Mouse (Mus musculus): ENCODE measurements around the gene Tada2a. TPM values are rescaled to one million over a fixed set of nuclear protein-coding genes. Genes with fewer than 3 reads are reported as not detected.

The Tada2a gene
- polyA plus RNA-seq, 2 experiments = 36.9 to 56.2 TPM

DNA sequence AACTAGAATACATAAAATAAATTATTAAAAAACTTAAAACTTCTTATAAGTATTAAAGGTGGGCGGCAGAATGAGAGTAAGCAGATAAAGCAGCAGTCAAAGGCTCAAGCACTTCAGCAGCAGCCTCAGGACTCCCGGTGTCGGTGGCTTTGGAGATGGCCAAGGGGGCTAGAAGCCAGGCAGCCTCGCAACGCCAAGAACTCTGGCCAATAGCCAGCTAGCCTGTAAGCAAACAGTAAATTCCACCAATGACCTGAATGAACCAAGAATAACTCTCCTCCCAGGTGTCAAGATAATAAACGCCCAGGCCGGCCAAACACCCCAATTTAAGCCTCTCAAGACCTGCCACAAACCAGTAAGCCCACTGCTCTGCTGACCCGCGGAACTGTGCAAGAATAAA, 13.8 kb downstream of the Tada2a start:
- ATAC-seq (ENCODE audit: low FRiP score, low read depth) = no peak

DNA sequence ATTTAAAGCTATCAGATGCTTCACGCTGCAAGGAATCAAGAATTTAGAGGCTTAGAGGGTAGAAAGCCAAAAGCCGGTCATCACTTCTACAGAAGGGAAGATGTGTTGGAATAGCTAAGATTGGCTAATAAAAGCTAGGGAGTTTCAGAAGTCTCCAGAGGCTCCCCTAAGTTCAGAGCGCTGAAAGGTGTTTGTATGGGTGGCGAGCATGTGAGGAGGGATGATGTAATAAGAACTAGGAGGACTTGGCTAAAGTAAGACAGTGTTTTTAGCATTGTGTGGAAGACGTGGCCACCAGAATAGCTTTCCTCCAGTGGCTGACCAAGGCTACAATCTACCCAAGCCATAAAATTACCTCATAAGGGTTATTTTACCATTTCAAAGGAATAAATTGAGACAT, 15.8 kb downstream of the Tada2a start:
- WGBS = 88% methylated on average over 5 of the region's 5 CpGs
- no peak for DNase-seq (ENCODE audit: low spot score)
- TF ChIP-seq POLR2A (IDR thresholded peaks at IDR 0.05; ENCODE audit: borderline replicate concordance, extremely low read depth, insufficient read depth, insufficient read length) = no peak
- Histone ChIP-seq H3K4me2 (replicated peaks; ENCODE audit: low read depth, low read length, severe bottlenecking) (no peak overlapping the region), H3K9me3 (ENCODE audit: control insufficient read depth, low read length) (no peaks in the 10 kb centered on the region), H3K27ac (replicated peaks; ENCODE audit: low read depth, low read length) (no peak overlapping the region), H3K27me3 (ENCODE audit: control insufficient read depth, insufficient read depth, low read length) (no peaks in the 10 kb centered on the region), H3K9ac (ENCODE audit: low read depth, low read length, severe bottlenecking) (no peak overlapping the region), H3K4me1 (ENCODE audit: control insufficient read depth, insufficient read depth, low read length) (no peaks in the 10 kb centered on the region), H3K36me3 (ENCODE audit: control insufficient read depth, insufficient read depth, low read length) (peaks cover 63% of the 10 kb centered on the region), H3K4me3 (replicated peaks; ENCODE audit: low read length) (no peak overlapping the region)
- ATAC-seq (ENCODE audit: low FRiP score, low read depth) = no peak

More for the DNA sequence above, 13.8 kb downstream of the Tada2a start:
- no peak overlapping the region for H3K27ac ChIP-seq (replicated peaks; ENCODE audit: low read depth, low read length)
- H3K27me3 ChIP-seq (ENCODE audit: control insufficient read depth, insufficient read depth, low read length) = no peaks in the 10 kb centered on the region
- H3K36me3 ChIP-seq (ENCODE audit: control insufficient read depth, insufficient read depth, low read length) = peaks cover 63% of the 10 kb centered on the region
- no peak for DNase-seq (ENCODE audit: low spot score)
- 79% methylated on average over 9 of the region's 9 CpGs for WGBS
- H3K9me3 ChIP-seq (ENCODE audit: control insufficient read depth, low read length) = no peaks in the 10 kb centered on the region
- H3K4me3 ChIP-seq (replicated peaks; ENCODE audit: low read length) = no peak overlapping the region
- H3K9ac ChIP-seq (ENCODE audit: low read depth, low read length, severe bottlenecking) = no peak overlapping the region
- no peaks in the 10 kb centered on the region for H3K4me1 ChIP-seq (ENCODE audit: control insufficient read depth, insufficient read depth, low read length)
- no peak for TF ChIP-seq POLR2A (IDR thresholded peaks at IDR 0.05; ENCODE audit: borderline replicate concordance, extremely low read depth, insufficient read depth, insufficient read length)
- H3K4me2 ChIP-seq (replicated peaks; ENCODE audit: low read depth, low read length, severe bottlenecking) = no peak overlapping the region

DNA sequence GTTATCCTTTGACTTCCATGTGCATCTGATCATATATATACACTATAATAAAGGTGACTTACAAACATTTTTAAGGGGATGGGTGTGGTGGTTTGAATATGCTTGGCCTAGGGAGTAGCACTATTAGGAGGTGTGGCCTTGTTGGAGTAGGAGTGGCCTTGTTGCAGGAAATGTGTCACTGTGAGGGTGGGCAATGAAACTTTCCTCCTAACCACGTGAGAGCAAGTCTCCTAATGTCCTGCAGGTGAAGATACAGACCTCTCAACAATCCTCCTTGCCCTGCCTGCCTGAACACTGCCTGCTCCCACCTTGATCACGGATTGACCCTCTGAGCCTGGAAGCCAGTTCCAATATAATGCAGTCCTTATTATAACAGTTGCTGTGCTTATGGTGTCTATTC, 22.3 kb downstream of the Tada2a start:
- Histone ChIP-seq H3K27me3 (ENCODE audit: control insufficient read depth, insufficient read depth, low read length) (no peaks in the 10 kb centered on the region), H3K27ac (replicated peaks; ENCODE audit: low read depth, low read length) (no peak overlapping the region), H3K9me3 (ENCODE audit: control insufficient read depth, low read length) (no peaks in the 10 kb centered on the region), H3K4me1 (ENCODE audit: control insufficient read depth, insufficient read depth, low read length) (no peaks in the 10 kb centered on the region), H3K4me2 (replicated peaks; ENCODE audit: low read depth, low read length, severe bottlenecking) (no peak overlapping the region), H3K9ac (ENCODE audit: low read depth, low read length, severe bottlenecking) (no peak overlapping the region), H3K4me3 (replicated peaks; ENCODE audit: low read length) (no peak overlapping the region), H3K36me3 (ENCODE audit: control insufficient read depth, insufficient read depth, low read length) (peaks cover 86% of the 10 kb centered on the region)
- TF ChIP-seq POLR2A (IDR thresholded peaks at IDR 0.05; ENCODE audit: borderline replicate concordance, extremely low read depth, insufficient read depth, insufficient read length) = no peak
- ATAC-seq (ENCODE audit: low FRiP score, low read depth) (no peak), DNase-seq (ENCODE audit: low spot score) (no peak)
- 48% methylated on average over 2 of the region's 2 CpGs for WGBS

DNA sequence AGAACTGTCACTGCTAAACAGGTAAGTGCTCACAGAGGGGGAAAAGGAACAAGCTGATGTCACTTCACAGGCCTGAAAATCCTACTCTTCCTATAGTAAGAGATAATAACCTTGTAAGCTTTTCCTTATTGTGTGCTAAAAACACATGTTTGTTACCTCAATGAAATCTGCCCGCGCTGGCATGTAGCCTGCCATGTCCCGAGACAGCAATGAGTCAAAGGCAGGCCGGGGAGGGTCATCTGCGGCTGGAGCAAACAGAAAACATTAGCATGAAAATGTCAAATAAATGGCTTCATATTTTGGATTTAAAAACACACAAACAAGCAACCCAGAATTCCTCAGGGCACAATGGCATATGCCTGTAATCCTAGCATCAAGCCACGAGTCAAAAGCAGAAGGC, 25.4 kb downstream of the Tada2a start:
- H3K9me3 ChIP-seq (ENCODE audit: control insufficient read depth, low read length) = no peaks in the 10 kb centered on the region
- H3K36me3 ChIP-seq (ENCODE audit: control insufficient read depth, insufficient read depth, low read length) = peaks cover 94% of the 10 kb centered on the region
- ATAC-seq (ENCODE audit: low FRiP score, low read depth) = no peak
- 90% methylated on average over 6 of the region's 6 CpGs for WGBS
- no peak overlapping the region for H3K4me2 ChIP-seq (replicated peaks; ENCODE audit: low read depth, low read length, severe bottlenecking)
- H3K27me3 ChIP-seq (ENCODE audit: control insufficient read depth, insufficient read depth, low read length) = no peaks in the 10 kb centered on the region
- H3K27ac ChIP-seq (replicated peaks; ENCODE audit: low read depth, low read length) = no peak overlapping the region
- no peak overlapping the region for H3K4me3 ChIP-seq (replicated peaks; ENCODE audit: low read length)
- no peak for DNase-seq (ENCODE audit: low spot score)
- no peaks in the 10 kb centered on the region for H3K4me1 ChIP-seq (ENCODE audit: control insufficient read depth, insufficient read depth, low read length)
- no peak overlapping the region for H3K9ac ChIP-seq (ENCODE audit: low read depth, low read length, severe bottlenecking)
- TF ChIP-seq POLR2A (IDR thresholded peaks at IDR 0.05; ENCODE audit: borderline replicate concordance, extremely low read depth, insufficient read depth, insufficient read length) = no peak

DNA sequence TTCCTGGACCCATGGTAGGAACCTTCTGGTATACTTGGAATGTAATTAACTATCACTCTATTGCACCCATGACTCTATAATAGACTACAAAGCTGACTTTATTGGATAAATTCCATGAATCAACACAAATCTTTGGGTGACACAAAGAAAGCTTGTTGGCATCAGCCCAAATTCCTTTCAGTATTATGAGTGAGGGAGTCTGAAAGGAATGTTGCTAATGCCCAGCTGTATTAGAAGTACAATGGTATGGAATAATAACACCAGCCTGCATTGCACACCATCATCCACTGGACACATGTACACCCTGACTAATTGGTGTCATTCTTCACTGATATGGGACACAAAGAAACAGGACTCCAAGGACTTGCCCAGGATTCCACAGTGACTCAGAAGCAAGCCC, 28.2 kb downstream of the Tada2a start:
- H3K4me2 ChIP-seq (replicated peaks; ENCODE audit: low read depth, low read length, severe bottlenecking) = no peak overlapping the region
- no peaks in the 10 kb centered on the region for H3K27me3 ChIP-seq (ENCODE audit: control insufficient read depth, insufficient read depth, low read length)
- H3K36me3 ChIP-seq (ENCODE audit: control insufficient read depth, insufficient read depth, low read length) = peaks cover 89% of the 10 kb centered on the region
- H3K4me1 ChIP-seq (ENCODE audit: control insufficient read depth, insufficient read depth, low read length) = no peaks in the 10 kb centered on the region
- TF ChIP-seq POLR2A (IDR thresholded peaks at IDR 0.05; ENCODE audit: borderline replicate concordance, extremely low read depth, insufficient read depth, insufficient read length) = no peak
- DNase-seq (ENCODE audit: low spot score) (peak; percentile 58), ATAC-seq (ENCODE audit: low FRiP score, low read depth) (no peak)
- no peak overlapping the region for H3K27ac ChIP-seq (replicated peaks; ENCODE audit: low read depth, low read length)
- H3K4me3 ChIP-seq (replicated peaks; ENCODE audit: low read length) = no peak overlapping the region
- no peaks in the 10 kb centered on the region for H3K9me3 ChIP-seq (ENCODE audit: control insufficient read depth, low read length)
- H3K9ac ChIP-seq (ENCODE audit: low read depth, low read length, severe bottlenecking) = no peak overlapping the region

All from limb, embryonic 14.5 days (tissue).